Mouse (Mus musculus) thymus, postnatal 4 days (tissue): ENCODE measurements around the gene Phf13.
"Not testable (repeated sequence)": the region's sequence is repeated elsewhere in the genome, so short reads cannot be mapped to it uniquely, and the experiment has no call there.

Experiments
- DNase-seq: peaks from one replicate; pipeline ENCODE4 v3.0.0; 2021

Phf13 gene

DNA sequence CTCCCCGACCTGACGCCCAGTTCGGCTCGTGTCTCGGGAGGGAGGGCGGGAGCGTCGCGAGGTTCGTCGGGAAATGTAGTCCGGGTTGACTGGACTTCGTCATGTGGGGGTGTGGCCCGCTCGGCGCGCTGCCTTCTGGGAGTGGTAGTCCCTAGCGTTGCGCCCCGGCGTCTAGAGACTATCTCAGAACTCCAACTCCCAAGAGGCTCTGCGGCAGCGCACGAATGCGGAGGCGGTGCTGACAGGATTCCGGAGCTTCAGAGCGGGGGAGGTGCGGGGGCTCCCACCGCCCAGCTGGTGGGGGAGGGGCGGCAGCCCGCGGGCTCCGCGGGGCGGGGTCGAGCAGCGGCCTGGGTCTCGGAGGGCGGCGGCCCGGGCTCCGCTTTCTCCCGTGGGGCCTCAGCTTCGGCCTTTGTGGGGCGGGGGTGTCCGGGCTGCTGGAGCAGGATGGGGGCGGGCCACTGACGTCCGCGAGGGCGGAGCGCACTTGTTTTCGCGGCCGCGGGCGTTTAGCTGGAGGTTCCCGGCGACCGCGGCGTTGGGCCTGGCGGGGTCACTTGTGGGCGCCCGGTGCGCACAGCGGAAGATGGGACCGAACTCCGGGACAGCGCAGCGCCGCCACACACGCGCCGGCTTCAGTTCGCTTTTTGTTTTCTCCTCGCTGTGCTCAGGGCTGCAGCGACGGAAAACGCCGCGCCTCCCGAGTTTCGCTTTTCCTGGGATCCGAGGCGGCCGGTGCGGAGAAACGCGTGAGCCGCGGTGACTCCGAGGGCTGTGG lies at the start of gene Phf13:
Gene Phf13, minus strand, starts transcription at position 86 of the 778 bp plus-strand sequence.
- peak; percentile 99 for DNase-seq

DNA sequence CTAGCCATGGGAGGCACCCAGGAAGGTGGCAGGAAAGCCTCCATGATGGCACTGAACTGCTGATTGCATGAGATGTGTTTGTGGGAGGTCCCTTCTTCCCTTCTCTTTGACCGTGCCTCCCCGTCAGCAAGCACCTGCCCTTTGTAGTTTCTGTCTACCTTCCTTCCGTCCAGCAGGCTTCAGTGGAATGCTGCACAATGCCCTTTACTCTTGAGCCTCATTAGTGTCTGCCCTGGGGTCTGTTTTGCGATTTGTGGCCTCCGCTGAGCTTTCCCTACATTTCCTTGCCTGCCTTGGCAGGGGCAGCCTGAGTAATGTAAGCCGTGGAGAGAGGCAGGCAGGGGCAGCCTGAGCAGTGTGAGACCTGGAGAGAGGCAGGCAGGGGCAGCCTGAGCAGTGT lies 48.6 kb upstream of the Phf13 start:
- DNase-seq = no peak

DNA sequence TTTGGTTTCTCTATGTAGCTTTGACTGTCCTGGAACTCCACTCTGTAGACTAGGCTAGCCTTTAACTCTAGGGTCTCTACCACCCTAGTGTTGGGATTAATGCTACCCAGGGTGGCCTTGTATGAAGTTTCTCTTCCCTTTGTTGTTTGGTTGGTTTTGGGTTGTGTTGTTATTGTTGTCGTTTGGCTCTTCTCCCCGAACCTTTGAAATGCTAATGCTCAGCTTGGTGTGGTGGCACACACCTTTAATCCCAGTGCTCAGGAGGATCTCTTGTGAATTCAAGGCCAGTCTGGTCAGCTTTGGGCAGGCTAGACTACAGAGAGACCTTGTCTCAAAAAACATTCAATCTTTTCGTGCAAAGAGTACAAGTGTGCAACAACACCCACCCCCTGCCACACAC lies 47.1 kb upstream of the Phf13 start:
- no peak for DNase-seq

DNA sequence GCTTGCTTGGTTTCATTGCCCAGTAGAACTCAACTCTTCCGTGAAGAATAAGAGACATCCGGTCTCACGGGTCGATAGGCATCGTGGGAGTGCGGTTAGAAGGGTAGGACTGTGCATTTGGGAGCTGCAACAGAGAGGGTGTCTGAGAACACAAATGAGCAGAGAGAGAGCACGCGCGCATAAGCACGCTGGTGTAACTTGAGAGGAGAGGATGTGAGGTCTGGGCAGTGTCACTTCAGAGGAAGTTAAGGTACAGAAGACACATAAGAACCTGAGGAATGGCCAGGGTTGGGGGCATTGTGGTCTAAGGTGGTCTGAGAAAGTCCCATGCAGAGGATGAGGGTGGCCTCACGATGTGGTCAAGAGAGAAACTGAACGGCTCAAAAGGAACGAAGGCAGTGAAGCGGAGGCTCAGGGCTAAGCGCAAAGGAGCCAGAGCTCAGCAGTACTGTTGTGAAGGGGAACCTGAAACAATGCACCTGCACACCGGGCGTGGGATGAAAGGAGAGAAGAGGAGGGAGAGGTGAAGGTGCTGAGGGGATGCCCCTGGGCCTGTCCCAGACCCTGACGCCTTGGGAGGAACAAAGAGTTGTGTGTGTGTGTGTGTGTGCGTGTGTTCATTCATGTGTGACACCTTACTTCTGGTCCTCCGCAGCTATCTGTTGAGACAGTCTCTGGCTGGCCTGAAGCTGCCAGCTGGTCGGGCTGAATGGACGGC lies 46.0 kb upstream of the Phf13 start:
- no peak for DNase-seq

DNA sequence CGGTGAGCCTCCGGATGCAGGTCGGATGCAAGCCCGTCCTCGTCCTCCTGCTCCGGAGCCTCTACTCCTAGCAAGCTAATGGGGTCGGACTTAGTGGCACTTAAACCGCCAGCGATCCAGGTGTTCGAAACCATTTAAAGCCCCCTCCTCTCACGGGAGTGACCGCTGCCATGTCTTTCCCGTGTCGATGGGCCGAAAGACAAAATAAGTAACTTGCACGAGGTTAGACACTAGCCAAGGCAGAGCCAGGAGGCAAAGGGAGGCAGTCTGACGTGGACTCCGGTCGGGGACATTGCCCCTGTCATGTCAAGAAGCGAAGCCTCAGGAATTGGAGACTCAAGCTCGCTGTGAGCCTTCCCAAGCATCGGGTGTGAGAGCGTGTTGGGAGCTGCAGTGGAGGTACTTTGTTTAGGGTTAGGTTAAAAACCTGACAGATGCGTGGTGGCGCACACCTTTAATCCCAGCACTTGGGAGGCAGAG lies 43.8 kb upstream of the Phf13 start:
- no peak for DNase-seq

DNA sequence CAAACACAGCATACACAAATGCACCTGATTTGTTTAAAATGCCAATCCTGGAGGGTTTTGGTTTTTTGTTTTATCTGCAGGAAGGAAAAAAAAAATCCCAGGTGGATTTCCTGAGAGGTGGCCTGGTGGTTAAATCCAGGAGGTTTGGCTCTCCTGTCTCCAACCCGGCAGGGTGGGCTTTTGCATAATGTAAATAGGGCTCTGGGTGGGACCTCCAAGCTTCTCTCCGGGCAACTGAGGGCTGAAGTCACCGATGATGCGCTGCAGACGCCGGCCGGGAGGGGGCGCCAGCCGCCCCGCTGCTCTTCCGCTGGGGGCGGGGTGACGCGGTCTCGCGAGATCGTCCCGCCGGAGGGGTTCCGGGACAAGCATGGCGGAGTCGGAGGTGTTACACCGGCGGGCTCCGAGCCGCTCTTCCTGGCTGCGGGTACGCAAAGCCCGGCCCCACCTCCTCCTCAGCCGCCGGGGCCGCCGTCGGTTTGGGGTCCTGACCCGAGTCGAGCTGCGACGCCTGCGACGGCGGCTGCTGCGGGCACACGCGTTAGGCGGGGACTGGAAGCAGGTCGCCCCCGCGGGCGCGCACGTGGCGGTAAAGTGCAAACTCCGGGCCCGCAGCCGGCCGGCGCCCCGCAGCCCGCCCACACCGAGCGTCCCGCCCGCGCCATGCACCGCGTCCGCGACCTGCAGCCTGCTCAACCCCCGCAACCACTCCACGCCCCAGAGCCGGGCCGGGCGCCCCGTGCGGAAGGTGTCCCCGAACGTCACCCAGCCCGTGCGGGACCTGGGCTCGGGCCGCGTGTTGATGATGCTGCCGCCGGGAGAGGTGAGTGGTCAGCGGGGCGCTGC lies 43.1 kb upstream of the Phf13 start, which contains the start of gene Nol9:
Gene Nol9, plus strand, starts transcription at position 337 of the 846 bp plus-strand sequence.
- peak; percentile 98 for DNase-seq

DNA sequence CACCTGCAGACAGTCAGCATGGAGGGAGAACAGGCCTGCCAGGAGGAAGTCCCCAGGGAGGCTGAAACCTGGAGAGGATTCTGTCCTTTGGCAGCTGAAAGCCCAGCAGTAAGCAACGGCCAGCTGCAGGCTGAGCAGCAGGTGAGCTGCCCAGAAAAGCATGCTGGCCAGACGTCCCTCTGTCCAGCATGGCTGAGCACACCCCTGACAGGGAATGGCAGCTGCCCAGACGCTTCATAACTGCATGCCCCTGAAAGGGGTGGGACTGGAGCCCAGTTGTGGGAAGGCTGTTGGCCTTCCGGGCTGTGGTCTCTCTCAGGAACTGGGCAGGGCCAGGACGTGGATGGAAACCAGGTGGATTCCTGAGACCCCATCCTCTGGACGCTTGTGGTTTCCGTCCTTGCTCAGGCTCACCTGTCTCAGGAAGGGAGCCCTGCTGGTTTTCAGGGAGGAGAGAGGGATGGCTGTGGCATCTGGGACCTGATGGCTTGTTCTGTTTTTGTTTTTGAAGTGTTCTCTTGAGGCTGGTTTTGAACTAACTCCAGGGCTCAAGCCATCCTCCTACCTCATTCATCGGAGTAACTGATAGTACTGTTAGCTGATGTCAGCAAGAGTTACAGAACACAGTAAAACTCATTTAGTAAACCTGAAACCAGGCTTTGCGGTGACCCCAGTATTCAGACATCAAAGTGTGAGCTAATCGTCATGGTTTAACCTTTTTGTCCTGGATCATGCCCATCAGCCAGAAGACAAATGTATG lies 42.3 kb upstream of the Phf13 start, which contains the start of gene Tas1r1:
Gene Tas1r1, minus strand, starts transcription at position 344 of the 760 bp plus-strand sequence.
- no peak for DNase-seq

DNA sequence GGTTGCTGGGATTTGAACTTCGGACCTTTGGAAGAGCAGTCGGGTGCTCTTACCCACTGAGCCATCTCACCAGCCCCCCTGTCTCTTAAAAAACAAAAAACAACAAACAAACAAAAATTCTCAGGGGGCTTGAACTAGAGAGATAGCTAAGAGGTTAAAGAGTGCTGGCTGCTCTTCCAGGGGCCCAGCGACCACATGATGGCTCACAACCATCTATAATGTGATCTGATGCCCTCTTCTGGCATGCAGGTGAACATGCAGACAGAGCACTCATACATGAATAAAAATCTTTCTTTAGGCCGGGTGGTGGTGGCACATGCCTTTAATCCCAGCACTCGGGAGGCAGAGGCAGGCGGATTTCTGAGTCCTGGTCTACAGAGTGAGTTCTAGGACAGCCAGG lies 40.4 kb upstream of the Phf13 start:
- not testable (repeated sequence) for DNase-seq

DNA sequence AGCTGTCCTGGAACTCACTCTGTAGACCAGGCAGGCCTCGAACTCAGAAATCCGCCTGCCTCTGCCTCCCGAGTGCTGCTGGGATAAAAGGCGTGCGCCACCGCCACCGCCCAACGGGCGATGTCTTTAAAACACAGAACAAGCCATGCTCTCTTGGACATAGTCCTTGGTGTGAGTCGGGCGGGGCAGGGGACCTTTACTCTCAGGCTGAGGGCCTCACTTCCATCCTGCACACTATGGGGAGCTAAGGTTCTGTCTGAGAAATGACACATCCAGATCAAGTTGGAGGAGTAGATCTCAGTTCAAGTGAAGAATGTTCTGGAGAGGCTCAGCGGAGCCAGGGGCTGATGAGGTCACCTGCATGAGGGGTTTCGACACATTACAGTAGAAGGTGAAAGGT lies 36.9 kb upstream of the Phf13 start:
- no peak for DNase-seq

DNA sequence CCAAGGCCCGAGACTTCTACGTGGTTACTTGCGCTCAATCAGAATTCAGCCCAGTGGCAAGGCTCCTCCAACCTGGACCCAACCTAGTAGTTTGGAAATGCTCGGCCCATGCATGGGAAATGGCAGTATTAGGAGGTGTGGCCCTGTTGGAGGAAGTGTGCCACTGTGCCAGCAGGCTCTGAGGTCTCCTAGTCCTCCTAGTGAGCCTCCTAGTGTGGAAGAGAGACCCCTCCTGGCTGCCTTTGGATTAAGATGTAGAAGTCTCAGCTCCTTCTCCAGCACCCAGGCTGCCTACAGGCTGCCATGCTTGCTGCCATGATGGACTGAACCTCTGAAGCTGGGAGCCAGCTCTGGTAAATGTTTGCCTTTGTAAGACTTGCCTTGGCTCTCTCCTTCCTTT lies 33.9 kb upstream of the Phf13 start:
- DNase-seq = no peak

DNA sequence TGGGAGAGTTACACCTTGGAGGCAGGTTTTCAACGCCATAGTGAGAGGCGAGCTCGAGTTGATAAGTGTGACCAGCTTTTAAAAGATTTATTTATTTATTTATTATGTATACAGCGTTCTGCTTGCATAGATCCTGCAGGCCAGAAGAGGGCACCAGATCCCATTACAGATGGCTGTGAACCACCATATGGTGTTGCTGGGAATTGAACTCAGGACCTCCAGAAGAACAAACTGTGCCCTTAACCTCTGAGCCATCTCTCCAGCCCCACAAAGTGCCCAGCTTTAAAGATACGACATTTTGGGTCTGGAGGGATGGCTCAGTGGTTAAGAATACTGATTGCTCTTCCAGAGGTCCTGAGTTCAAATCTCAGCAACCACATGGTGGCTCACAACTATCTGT lies 33.0 kb upstream of the Phf13 start:
- DNase-seq = peak; percentile 60

DNA sequence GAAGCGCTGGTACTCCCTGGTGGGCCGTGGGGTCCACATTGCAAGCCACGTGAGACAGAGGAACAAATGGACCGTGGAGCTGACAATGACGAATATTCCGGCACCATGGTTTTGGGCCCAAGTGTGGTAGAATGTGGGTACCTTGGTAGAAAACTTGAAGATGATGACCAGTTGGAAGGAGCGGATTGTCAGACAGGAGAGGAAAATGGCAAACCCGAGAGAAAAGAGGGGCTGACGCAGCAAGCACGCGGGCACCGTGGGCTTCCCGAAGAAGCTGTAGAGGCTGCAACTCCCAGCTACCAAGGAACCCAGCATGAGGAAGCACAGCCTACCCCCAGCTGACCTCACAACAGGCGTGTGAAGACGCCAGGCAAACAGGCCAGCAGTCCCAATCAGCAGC lies 32.4 kb upstream of the Phf13 start:
- no peak for DNase-seq

DNA sequence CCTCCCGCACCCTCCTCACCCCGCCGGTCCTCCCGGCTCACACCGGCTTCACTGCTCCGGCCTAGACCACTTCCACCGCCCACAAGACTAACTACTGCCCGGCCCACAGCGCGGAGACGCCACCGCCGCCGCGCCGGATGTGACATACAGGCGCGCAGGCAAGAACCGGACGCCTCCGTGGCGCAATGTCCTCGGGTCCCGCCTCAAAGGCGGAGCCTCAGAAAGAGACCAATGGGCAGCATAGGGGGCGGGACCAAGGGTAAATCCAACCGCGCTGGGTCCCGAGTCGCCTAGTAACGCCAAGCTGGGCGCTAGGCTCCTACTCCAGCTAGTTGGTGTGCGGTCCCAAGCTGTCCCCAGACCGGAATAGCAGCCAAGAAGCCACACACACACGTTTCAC lies 31.5 kb upstream of the Phf13 start, which contains the start of gene Zbtb48:
Gene Zbtb48, minus strand, starts transcription at position 148 of the 400 bp plus-strand sequence.
- DNase-seq = peak; percentile 95

DNA sequence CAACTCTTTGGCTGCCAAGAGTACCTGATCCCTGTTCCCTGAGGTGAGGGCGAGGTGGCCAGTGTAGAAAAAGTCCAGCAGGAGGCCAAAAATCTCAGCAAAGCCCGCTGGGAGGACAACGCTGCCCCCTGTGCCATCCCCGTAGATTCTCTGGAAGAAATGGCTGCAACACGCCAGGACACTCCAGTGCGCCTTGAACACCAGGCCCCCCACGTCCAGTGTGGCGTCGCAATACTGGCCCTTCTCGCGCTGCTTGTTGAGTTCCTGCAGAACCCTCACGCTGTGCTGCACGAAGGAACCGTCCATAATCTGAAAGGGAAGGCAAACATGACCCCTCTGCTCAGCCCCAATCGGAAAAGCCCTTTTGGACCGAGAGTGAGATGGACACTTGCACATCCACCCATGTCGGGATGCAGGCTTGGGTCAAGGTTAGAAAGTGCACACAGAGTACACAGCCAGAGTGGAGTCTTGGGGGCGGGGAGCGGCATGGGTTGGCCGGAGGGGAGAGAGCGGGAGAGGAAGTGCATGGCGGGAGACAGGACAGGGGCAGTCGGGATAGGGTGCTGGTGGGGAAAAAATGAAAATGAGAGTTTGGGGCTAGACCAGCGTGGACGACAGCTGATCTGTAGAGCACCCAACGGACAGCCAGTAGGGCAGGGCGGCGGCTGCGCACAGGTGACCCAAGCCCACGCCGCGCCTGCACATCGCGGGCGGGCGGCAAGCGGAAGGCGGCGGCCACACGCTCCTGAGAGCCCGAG lies 30.9 kb upstream of the Phf13 start:
- peak; percentile 34 for DNase-seq

DNA sequence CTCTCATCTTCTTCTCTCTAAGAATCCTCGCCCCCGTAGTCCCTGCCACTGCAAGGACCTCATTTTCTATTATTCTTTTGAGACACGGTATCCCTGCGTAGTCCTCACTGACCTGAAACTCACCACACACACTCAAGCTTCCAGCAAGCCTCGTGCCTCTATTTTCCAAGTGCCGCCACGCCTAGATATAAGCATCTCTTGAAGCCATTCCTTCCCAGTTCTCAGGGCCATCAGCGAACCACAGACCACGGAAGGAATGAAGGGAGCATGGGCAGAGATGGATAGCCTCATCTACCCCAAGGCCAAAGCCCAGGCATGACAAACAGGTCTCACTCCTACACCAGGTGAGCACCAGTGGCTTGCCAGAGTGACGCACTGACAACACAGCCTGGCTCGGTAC lies 28.5 kb upstream of the Phf13 start:
- DNase-seq = no peak

DNA sequence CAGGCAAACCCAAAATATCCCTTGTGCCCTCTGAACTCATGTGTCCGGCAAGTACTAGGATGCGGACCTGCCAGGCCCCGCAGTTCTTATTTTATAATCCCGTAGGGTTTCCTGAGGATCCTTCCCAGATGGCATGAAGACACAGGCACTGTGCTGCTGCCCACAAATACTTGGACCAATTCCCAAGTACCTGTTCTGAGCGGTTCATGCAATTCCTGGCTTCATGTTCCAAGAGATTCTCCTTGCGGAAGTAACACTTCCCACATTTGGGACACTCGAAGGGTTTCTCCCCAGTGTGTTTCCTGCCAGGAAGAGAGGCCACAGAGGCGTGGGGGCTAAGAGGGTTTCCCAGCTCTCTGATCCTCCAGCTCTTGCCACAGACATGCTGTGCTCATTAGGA lies 26.4 kb upstream of the Phf13 start:
- DNase-seq = no peak

DNA sequence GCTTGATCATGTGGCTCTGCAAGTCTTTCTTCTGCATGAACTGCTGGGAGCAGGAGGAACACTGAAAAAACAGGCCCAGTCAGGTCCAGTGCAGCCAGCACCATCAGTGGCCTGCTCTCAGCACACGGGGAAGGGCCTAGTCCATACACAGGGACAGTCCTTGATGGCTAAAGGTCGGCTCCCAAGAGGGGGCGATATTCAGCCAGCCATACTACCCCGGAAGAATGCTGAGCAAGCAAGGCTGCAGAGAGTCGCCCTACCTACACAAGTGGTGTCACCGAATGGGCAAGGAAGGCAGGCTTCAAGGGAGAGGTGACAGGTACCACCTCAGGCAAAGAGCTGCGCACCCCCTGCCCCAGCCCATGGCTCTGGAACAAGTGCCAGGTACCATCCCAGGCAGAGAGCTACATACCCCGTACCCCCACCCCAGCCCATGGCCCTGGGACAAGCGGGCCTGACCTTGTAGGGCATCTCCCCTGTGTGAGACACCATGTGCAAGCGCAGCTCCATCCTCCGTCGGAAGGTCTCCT lies 25.6 kb upstream of the Phf13 start:
- no peak for DNase-seq

DNA sequence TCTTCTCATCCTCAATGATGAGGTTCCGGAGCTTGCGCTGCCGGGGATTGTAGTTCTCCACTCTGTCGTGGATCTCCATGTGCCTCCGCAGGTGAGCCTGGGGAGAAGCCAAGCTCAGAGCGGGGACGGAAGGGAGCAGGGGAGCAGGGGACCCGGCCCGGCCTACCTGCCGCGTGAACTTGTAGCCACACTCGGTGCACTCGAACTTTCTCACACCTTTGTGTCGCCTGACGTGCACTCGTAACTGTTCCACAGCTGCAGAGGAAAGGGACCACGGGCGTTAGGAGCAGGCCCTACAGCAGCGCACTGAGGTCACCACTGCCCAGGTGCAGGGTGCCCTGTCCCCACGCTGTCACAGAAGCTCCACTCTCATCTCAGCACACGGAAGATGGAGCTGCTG lies 24.0 kb upstream of the Phf13 start:
- no peak for DNase-seq

DNA sequence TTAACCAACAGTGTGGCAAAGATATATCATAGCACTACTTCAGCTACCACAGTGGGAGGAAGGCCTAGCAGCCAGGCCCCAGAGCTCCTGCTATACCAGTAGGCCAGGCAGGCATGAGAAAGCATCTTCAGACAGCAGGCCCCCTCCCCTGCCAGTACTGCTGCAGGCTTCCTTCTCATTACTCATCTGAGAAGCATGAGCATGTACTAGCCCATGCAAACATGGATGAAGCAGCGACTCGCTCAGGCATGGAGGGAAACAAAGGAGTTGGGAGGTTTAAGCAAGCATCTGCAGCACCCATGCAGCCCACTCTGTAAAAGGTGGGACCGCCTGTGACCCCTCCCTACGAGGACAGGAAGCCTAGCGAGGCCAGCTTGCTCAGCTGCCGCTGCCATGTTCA lies 23.0 kb upstream of the Phf13 start:
- no peak for DNase-seq

DNA sequence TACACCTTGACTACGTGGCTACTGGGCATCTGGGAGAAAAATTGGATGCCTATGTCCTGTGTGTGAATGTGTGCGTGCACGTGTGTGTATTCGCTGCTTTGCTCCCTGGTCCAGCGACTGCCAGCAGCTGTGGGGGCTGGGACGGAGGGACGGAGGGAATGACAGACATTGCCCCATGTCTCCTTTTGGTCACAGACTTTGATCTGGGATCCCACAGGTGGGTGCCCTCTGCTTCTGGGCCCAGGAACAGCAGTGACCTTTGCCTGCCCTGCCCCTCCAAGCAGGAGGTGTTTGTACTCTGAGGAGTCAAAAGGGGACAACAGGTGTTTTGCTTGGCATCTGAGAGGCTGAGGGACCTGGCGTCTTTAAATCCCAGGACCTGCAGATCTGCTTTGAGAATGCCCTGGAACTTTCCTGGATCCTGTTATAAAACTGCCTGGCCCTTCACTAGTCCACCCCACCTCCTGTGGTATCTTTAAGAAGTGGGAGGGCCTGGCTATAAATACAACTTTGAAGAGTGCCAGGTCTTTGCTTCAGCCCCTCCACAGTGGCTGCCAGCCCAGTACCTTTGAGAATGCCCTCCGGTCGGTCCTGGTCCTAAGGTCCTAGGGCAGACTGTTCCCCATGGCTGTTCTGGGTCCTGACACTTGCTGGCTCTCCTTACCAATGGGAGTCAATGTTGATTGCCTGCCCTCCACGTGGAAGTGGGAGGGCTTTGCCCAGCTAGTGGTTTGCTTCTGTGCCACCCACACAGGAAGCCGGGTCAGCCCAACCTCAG lies 17.2 kb upstream of the Phf13 start:
- no peak for DNase-seq
